Mouse (Mus musculus): ENCODE results near the gene Parp1. TPM values are rescaled to one million over a fixed set of nuclear protein-coding genes. Genes with fewer than 3 reads are reported as not detected.

Gene Parp1
- 10 to 100 TPM; 68.0 to 91.2 TPM for total RNA-seq (2021)
- long read RNA-seq, experiment 1, partial matches to known transcripts: 16 of 22 reads
- long read RNA-seq, experiment 1, other reads (novel, unspliced or antisense): 3 of 22 reads
- long read RNA-seq, experiment 2, transcript Parp1-201 (23 exons, 3,873 nt): major isoform, 9 of 16 reads
- long read RNA-seq, experiment 2, partial matches to known transcripts: 6 of 16 reads
- long read RNA-seq, experiment 2, other reads (novel, unspliced or antisense): 1 of 16 reads

- peak; percentile 98 to 99 for DNase-seq
Observed at GRCm38 (mm10) chr1:180568761-180569452, at the start of gene Parp1. TSS of gene Parp1 (plus strand) at chr1:180568924.

GRCm38 (mm10) chr1:180519520-180519919 lies 49.2 kb upstream of the Parp1 start:
- no peak for DNase-seq

GRCm38 (mm10) chr1:180520190-180520589 lies 48.5 kb upstream of the Parp1 start:
- DNase-seq: no peak

DNA sequence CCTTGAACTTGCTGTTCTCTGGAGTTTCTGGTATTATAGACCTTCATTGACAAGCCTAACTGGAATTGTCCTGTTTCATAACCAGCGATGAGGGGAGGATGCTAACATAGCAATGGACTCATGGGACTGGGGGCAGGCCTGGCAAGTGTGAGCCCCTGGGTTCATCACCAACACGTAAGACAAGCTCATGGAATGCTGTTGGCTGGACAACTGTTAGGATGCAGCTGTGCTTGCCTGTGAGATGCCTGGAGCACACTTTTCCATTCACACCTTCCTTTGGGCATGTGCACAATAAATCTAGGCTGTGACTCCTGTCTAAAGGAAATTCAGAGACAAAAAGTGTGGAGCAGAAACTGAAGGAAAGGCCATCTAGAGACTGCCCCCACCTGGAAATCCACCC lies 45.4 kb upstream of the Parp1 start:
- no peak for DNase-seq

DNA sequence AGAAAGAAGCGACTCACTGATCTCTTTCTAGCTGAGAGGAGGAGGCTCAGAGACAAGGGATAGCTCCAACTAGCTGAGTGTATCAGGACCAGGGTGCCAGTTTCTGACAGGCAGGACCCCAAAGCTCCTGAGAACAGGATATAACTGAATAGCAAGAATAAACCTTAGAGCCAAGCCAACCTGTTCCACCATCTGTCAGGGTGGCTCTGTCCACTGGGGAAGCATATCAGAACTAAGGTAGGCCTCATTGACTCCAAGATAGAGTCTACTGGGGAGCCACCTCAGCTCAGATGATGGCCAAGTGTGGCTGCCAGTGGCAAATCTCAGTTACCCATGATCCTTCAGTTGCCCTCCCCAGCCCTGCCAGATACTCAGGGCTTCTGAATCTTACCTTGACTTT lies 43.4 kb upstream of the Parp1 start:
- no peak for DNase-seq

DNA sequence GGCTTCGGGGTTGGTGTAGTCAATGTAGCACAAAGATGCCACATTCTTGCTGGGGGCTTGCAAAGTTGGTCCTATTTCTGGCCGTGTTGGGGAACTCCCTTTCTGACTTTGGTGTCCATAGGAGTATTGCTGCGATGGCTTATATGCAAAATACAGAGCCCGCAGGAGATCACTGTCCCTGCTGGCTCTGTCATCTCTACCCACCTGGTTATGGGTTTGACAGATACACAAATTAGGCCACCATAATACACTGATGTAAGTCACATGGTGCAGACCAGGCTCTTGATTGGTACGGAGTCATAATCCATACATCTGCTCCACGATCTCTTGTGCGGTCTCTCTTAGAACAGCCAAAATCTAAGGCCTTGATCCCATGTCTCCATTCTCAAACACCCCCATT lies 38.9 kb upstream of the Parp1 start:
- no peak for DNase-seq

- DNase-seq: no peak
Observed at GRCm38 (mm10) chr1:180530457-180531263, 38.1 kb upstream of the Parp1 start.

DNA sequence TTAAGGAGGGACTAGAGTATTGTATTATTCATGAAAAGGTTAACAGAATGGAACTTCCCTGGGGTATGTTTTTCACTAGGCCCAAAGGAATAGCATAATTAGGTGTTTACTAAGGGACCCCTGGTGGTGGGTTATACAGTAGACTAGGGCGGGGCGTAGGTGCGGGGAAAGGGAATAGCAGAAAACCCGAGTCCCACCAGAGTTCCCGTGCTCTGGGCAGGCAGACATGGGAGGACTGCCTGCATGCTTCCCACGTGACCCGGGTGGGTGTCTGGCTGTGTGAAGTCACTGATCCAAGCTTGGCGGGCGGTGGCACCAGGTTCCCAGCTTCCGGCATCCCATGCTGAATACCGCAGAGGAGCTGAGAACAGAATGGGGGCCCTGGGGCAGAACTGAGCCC lies 36.1 kb upstream of the Parp1 start:
- DNase-seq: no peak

DNA sequence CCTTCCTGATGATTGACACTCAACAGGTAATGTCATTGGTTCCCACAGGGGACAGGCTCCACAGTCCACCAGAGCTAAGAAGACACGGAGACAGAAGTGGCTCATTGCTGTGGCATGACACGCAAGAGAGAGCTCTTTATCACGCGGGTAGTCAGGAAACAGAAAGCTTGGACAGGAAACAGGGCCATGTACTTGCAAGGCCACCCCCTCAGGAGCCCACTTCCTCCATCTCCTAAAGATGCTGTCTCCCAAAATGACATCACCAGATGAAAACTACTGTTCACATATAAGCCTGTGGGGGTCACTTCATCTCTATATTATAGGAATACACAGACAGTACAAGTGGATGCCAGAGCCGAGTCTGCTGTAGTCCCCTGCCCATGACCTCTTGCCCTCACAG lies 32.0 kb upstream of the Parp1 start:
- no peak for DNase-seq

DNA sequence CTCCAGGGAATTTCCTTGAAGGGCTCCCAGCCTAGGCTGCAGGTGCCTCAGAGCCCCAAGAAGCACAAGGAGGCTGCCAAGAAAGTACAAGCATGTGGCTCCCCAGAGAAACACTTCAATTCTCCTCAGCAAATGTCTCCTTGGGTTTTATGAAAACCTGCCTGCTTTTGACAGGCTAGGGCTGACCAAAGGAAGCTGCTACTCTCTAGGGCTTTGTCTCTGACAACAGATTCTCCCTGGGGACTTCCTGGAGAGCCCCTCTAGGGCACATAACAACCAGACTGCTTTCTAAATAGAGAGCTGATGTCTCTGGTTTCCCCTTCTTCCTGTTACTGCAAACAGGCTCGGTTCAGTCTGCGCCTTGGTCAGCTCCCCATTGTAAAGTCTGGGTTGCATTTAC lies 27.5 kb upstream of the Parp1 start:
- no peak for DNase-seq

GRCm38 (mm10) chr1:180541883-180542711 lies 26.6 kb upstream of the Parp1 start:
- no peak for DNase-seq

GRCm38 (mm10) chr1:180542712-180543371 lies 25.9 kb upstream of the Parp1 start:
- DNase-seq: no peak

GRCm38 (mm10) chr1:180545918-180546545 lies 22.7 kb upstream of the Parp1 start:
- DNase-seq: no peak

GRCm38 (mm10) chr1:180546798-180547750 lies 21.6 kb upstream of the Parp1 start:
- no peak for DNase-seq

DNA sequence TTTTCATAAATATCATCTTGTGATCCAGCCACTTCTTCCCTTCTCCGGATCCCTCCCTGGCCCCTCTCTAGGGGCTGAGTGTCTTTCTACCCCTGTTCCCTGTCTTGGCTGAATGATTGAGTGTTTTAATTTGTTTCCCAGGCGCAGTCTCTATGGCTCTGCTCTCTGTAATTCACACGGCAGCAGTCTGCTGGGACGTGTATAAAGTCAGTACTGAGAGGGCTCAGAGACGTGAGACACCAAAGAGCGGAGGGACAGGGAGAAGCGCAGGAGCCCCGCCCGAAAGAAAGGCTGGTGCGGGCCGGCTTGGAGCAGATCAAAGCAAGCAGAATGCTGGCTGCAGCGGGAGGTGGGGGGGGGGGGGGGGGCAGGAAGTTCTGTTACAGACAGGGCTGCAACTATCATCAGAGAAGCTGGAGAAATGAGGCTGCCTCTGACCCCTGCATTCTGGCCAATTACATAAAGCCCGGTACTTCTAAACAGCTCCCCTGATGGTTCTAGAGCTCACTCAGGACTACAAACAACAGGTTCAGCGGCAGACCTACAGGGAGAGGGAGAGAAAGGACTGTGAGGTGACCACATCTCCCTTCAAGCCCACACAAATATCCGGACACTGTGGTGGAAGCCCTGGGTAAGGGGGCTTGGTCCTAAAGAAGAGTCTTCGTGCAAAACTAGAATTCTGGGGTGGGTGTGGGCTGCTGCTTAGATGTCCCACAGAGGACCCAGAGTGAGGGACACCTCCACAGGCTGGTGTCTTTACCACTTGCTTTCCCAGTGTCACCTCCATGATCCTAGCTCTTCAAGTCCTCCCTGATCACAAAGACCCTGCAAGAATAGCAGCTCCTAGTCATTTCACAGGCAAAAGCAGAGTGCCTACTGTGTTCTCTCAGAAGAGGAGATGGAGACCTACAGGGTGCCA lies 20.7 kb upstream of the Parp1 start:
- peak; percentile 35 to 54 for DNase-seq

DNA sequence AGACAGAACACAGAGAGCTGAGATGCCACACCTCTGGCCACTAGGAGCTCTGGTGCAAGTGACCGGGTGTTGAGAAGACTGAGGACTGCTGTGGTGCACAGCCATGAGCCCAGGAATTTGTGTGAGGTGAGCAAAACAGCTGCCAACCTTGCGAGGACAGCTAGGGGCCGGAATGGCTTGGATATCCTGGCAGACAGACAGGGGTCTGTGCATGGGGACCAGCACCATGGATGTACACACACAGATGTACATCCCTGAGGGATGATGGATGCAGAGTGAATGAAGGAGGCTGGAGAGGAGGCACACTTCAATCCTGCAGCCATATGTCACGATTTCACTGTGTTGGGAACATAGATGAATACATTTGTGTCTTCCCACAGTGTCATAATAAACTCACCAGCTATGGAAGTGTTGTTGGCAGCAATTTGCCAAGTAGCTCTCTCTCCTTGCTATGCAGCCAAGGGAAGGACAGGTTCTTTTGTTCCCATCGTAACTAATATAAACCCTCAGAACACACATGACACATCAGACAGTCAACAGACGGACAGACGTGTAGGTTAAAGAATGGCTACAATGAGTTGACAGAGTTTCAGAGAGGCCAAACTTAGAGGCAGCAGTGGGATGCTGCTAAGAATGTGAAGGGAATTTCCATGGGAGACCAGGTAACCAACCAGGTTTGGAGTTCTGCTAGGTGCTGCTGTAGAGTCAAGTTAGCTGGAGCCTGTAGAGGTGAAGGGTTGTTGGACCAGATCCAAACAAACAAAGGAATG lies 19.0 kb upstream of the Parp1 start:
- no peak for DNase-seq

GRCm38 (mm10) chr1:180550770-180551169 lies 18.0 kb upstream of the Parp1 start:
- DNase-seq: peak; percentile 47

- DNase-seq: no peak
Observed at GRCm38 (mm10) chr1:180556899-180557298, 11.8 kb upstream of the Parp1 start.
